Mouse (Mus musculus) myocyte (in vitro differentiated cells): Measurements from ENCODE around the gene 2610528A11Rik. TPM values are rescaled to one million over a fixed set of nuclear protein-coding genes. Genes with fewer than 3 reads are reported as not detected.
"Not testable (repeated sequence)": the region's sequence is repeated elsewhere in the genome, so short reads cannot be mapped to it uniquely, and the experiment has no call there.

Experiments used
- H3K27me3 ChIP-seq: one replicate; pipeline ENCODE4 v1.6.1; 2011; ENCODE audit not compliant: control insufficient read depth, insufficient read depth, insufficient read length
- H3K36me3 ChIP-seq: one replicate; pipeline ENCODE4 v1.6.1; 2011; ENCODE audit not compliant: control insufficient read depth, insufficient read depth
- H3K4me2 ChIP-seq: one replicate; pipeline ENCODE4 v1.6.1; 2011; ENCODE audit warnings: low read depth, control low read depth
- H3K4me3 ChIP-seq: one replicate; pipeline ENCODE4 v1.5.1; 2011; ENCODE audit warnings: mild to moderate bottlenecking, control low read depth, moderate library complexity
- H3K79me2 ChIP-seq: one replicate; pipeline ENCODE4 v1.6.1; 2011; ENCODE audit not compliant: control insufficient read depth, insufficient read depth
- H3ac ChIP-seq: one replicate; pipeline ENCODE4 v1.6.1; 2011; ENCODE audit not compliant: control insufficient read depth, insufficient read length
- CEBPB ChIP-seq: IDR thresholded peaks from 2 replicates; pipeline ENCODE4 v1.6.1; 2011; ENCODE audit warnings: mild to moderate bottlenecking, moderate library complexity; ENCODE audit not compliant: poor library complexity, insufficient read depth, severe bottlenecking
- E2F4 ChIP-seq: IDR thresholded peaks from one replicate; pipeline ENCODE4 v1.6.1; 2011; ENCODE audit warnings: mild to moderate bottlenecking, control low read depth, moderate library complexity; ENCODE audit not compliant: insufficient read depth
- MAX ChIP-seq: IDR thresholded peaks from one replicate; pipeline ENCODE4 v1.6.1; 2011; ENCODE audit warnings: low read depth, mild to moderate bottlenecking, control low read depth
- MYOD1 ChIP-seq, 3 experiments: IDR thresholded peaks; one replicate each; pipeline ENCODE4 v1.6.1; 2011; ENCODE audit warnings: control low read depth in 2 of 3, low read depth in 2 of 3, mild to moderate bottlenecking in 2 of 3, moderate library complexity in 1 of 3; ENCODE audit not compliant: insufficient read length in 2 of 3, control insufficient read depth in 1 of 3
- MYOG ChIP-seq, 3 experiments: IDR thresholded peaks; one replicate each; pipeline ENCODE4 v1.6.1; 2011; ENCODE audit warnings: control low read depth in 2 of 3, low read depth in 2 of 3, mild to moderate bottlenecking in 2 of 3; ENCODE audit not compliant: insufficient read length in 2 of 3, control insufficient read depth in 1 of 3, insufficient read depth in 1 of 3
- POLR2A ChIP-seq: IDR thresholded peaks from one replicate; pipeline ENCODE4 v1.6.1; 2011; ENCODE audit warnings: low read depth, mild to moderate bottlenecking, control low read depth, moderate library complexity; ENCODE audit not compliant: insufficient read length
- POLR2AphosphoS2 ChIP-seq: IDR thresholded peaks from one replicate; pipeline ENCODE4 v1.6.1; 2011; ENCODE audit warnings: low read depth, control low read depth; ENCODE audit not compliant: insufficient read length
- REST ChIP-seq: IDR thresholded peaks from one replicate; pipeline ENCODE4 v1.6.1; 2011; ENCODE audit warnings: mild to moderate bottlenecking, control low read depth, moderate library complexity; ENCODE audit not compliant: insufficient read depth, insufficient read length
- SRF ChIP-seq: IDR thresholded peaks from one replicate; pipeline ENCODE4 v1.6.1; 2011; ENCODE audit warnings: low read depth; ENCODE audit not compliant: control insufficient read depth, insufficient read length
- TCF12 ChIP-seq: IDR thresholded peaks from one replicate; pipeline ENCODE4 v1.6.1; 2011; ENCODE audit warnings: mild to moderate bottlenecking, control low read depth; ENCODE audit not compliant: poor library complexity, insufficient read depth, severe bottlenecking
- TCF3 ChIP-seq: IDR thresholded peaks from one replicate; pipeline ENCODE4 v1.6.1; 2011; ENCODE audit warnings: low read depth, control low read depth; ENCODE audit not compliant: insufficient read length
- USF1 ChIP-seq: IDR thresholded peaks from one replicate; pipeline ENCODE4 v1.6.1; 2011; ENCODE audit warnings: low read depth, mild to moderate bottlenecking, control low read depth, moderate library complexity
- polyA plus RNA-seq: library from polyadenylated mRNA; unstranded; fragments of >200 nt; fragmentation: generic; extraction: Trizol; gene quantifications from one replicate; pipeline ENCODE4 v1.2.1, GENCODE M21; 2012; ENCODE audit warnings: missing spikeins

Gene 2610528A11Rik
- 1.2 TPM for polyA plus RNA-seq

- Histone ChIP-seq H3K27me3 (no peaks in the 10 kb centered on the region), H3K4me2 (no peak within 1 kb of the TSS), H3K36me3 (peaks cover 3% of the 10 kb centered on the region), H3ac (no peak within 1 kb of the TSS), H3K4me3 (no peak within 1 kb of the TSS), H3K79me2 (no peaks in the 10 kb centered on the region)
- TF ChIP-seq POLR2AphosphoS2 (no peak), USF1 (no peak), POLR2A (no peak)
These were observed at the start of gene 2610528A11Rik for GRCm38 (mm10) chr14:37113922-37114321. Gene 2610528A11Rik (minus strand): TSS chr14:37114022.

DNA sequence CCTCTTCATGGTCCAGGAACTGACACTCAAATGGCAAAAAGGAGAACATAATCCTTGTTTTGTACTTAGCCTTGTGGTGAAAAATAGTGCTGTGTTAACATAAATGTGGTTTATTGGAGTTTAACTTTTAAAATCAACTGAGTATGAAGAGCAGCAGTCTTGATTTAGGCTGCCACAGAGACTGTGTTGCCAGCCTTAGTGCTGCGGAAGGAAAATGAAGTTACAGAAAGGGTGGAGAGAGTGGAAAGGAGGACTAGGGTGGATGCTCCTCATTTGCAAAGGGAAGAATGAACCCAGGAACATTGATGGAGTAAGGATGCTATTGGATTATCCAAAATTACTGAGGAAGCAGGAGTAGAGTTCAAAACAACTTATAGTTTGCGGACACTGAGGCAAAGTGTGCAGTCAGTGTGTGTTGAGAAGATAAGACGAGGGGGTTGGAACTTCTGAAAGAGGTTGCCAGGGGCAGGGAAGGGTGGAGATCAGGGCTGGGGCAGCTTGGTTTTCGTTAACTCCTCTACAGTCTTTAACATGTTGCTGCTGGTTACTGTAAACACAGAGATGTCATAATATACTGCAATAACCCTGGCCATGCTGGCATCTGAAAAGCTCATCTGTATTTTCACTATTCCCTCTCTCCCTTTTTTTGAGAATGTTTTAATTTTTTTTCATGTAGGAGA lies 49.6 kb upstream of the 2610528A11Rik start:
- Histone ChIP-seq H3K4me2 (no peak overlapping the region), H3K79me2 (no peaks in the 10 kb centered on the region), H3K27me3 (no peaks in the 10 kb centered on the region), H3K36me3 (no peaks in the 10 kb centered on the region), H3ac (no peak overlapping the region), H3K4me3 (no peak overlapping the region)
- TF ChIP-seq MAX (no peak), REST (no peak), TCF3 (no peak), CEBPB (no peak), TCF12 (no peak), USF1 (no peak), MYOG (IDR thresholded peaks at IDR 0.05; ENCODE audit: control insufficient read depth in 1 of 3, insufficient read depth in 1 of 3, insufficient read length in 2 of 3, low read depth in 2 of 3) (no peak), POLR2AphosphoS2 (no peak)

GRCm38 (mm10) chr14:37154391-37154790 lies 40.6 kb upstream of the 2610528A11Rik start:
- Histone ChIP-seq H3K36me3 (no peaks in the 10 kb centered on the region), H3ac (no peak overlapping the region), H3K4me2 (no peak overlapping the region), H3K27me3 (no peaks in the 10 kb centered on the region), H3K4me3 (no peak overlapping the region), H3K79me2 (no peaks in the 10 kb centered on the region)
- TF ChIP-seq MAX, result no peak
- TF ChIP-seq POLR2A, result no peak
- TF ChIP-seq TCF12, result no peak
- no peak for TF ChIP-seq CEBPB
- no peak for TF ChIP-seq POLR2AphosphoS2
- no peak for TF ChIP-seq REST
- no peak for TF ChIP-seq E2F4
- no peak for TF ChIP-seq MYOD1 (IDR thresholded peaks at IDR 0.05; ENCODE audit: control insufficient read depth in 1 of 3, insufficient read length in 2 of 3, low read depth in 2 of 3)
- TF ChIP-seq USF1, result no peak
- TF ChIP-seq SRF, result no peak

DNA sequence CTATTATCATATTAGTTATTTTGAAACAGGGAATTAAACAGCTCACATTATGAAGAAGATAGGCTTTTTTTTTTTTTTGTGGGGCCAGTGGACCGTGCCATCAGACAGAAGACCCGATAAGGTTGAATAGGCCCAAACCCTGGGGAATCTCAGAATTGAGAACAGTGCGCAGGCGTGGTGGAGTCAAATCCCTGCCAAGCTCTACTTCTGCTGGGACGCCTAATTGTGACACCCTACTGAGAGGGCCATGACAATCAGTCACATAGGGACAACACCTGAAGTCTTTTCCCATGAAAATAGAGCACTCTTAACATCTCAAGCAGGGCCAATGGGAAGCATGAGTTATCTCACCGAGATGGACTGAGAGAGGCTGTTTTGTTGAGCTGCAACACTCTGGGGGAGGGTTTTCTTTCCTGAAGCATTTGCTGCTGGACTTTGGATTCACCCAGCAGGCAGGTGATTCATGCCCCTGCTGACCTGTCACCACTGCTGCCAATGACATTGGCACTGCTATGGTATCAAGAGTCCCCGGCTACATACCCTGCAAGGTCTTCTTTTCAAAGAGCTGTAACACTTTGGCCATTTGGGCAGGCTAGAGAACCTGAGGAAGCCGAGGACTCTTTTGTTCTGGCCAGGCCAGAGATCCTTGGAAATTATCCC lies 25.4 kb upstream of the 2610528A11Rik start:
- Histone ChIP-seq H3K4me2 (no peak overlapping the region), H3K4me3 (no peak overlapping the region), H3K27me3 (no peaks in the 10 kb centered on the region), H3K79me2 (peaks cover 7% of the 10 kb centered on the region), H3ac (no peak overlapping the region), H3K36me3 (no peaks in the 10 kb centered on the region)
- no peak for TF ChIP-seq E2F4
- TF ChIP-seq POLR2A, result no peak
- no peak for TF ChIP-seq TCF12
- no peak for TF ChIP-seq POLR2AphosphoS2
- TF ChIP-seq SRF, result no peak
- no peak for TF ChIP-seq TCF3
- no peak for TF ChIP-seq MAX
- TF ChIP-seq MYOD1 (IDR thresholded peaks at IDR 0.05; ENCODE audit: control insufficient read depth in 1 of 3, insufficient read length in 2 of 3, low read depth in 2 of 3), result no peak
- TF ChIP-seq USF1, result no peak
- no peak for TF ChIP-seq REST
- no peak for TF ChIP-seq MYOG (IDR thresholded peaks at IDR 0.05; ENCODE audit: control insufficient read depth in 1 of 3, insufficient read depth in 1 of 3, insufficient read length in 2 of 3, low read depth in 2 of 3)
- no peak for TF ChIP-seq CEBPB

DNA sequence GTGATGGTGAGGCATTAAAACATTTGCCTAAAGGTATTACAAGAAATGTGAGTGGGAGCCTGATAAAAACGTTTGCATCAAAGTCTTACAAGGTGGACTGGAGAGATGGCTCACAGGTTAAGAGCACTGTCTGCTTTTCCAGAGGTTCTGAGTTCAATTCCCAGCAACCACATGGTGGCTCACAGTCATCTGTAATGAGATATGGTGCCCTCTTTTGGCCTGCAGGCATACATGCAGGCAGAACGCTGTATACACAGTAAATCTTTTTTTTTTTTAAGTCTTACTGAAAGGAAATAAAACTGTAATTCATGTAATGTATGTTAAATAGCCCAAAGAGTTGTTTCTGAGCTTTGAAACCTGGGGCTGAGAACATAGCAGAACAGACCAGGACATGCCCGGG lies 23.8 kb upstream of the 2610528A11Rik start:
- not testable (repeated sequence) for H3K27me3 ChIP-seq, H3ac ChIP-seq, H3K4me2 ChIP-seq, H3K36me3 ChIP-seq, H3K4me3 ChIP-seq
- peaks cover 23% of the 10 kb centered on the region for H3K79me2 ChIP-seq
